31 mouse cellular contexts compared by ENCODE assay signal in the genomic region with DNA sequence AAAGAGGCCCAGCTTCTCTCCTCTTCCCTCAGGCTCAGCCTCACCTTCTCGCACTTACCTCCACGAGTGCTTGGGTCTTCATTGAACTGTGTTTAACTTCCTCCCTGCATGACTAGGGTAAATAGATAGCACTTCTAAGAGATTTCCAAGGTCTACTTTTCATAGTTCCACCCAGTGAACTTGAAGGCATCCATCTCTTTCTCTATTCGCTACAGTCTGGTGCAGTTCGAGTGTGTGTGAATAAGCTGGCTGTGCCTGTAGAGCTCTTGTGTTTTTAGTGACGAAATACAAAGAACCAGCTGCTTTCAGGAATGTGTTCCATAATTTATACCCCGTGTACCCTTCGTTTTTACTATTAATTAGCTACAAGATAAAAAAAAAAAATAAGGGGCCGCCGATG. TPM values are rescaled to one million over a fixed set of nuclear protein-coding genes. Genes with fewer than 3 reads are reported as not detected.
A peak's percentile ranks its signal among the peaks of the same experiment; 100 is the strongest.
DNase-seq lines count a peak whose midpoint lies in the region; ATAC-seq and TF ChIP-seq lines count a peak whose summit lies in the region.
"Had no signal": no experiment of that assay in that cellular context is flagged by ENCODE, and none has a peak within 500 bp of the region (broad histone marks: within the 10 kb centered on the region; RNA-seq: fewer than 3 reads in every experiment).

No protein-coding gene starts in this region.

- H3K27me3 ChIP-seq in lung, embryonic 16.5 days (ENCODE audit: control insufficient read depth, insufficient read depth, low read depth, low read length), result no peaks in the 10 kb centered on the region
- H3K27me3 ChIP-seq: forebrain, embryonic 13.5 days; hindbrain, embryonic 12.5 days; hindbrain, embryonic 15.5 days had no signal

- peak; percentile 63 for ATAC-seq in lung, embryonic 16.5 days (ENCODE audit: low read depth)
- ATAC-seq: CD4-positive, CD25-positive, alpha-beta regulatory T cell, adult 4 months; forebrain, embryonic 13.5 days; forebrain, postnatal 0 days had no signal

- H3K4me3 ChIP-seq in layer of hippocampus, adult 2 months, result no peak overlapping the region
- no peak overlapping the region for H3K4me3 ChIP-seq in lung, embryonic 16.5 days (ENCODE audit: low read length)
- H3K4me3 ChIP-seq in brown adipose tissue, adult 24 weeks (ENCODE audit: insufficient read depth, low read depth, low read length), result no peak overlapping the region
- H3K4me3 ChIP-seq: forebrain, embryonic 10.5 days; forebrain, embryonic 13.5 days; gastrocnemius, adult 2 months; heart, adult 2 months; heart, embryonic 10.5 days; hindbrain, embryonic 12.5 days; hindbrain, embryonic 15.5 days had no signal

- H3K36me3 ChIP-seq in lung, embryonic 16.5 days (ENCODE audit: control insufficient read depth, insufficient read depth, low read length), result no peaks in the 10 kb centered on the region
- H3K36me3 ChIP-seq: forebrain, embryonic 10.5 days; heart, embryonic 10.5 days; hindbrain, embryonic 12.5 days had no signal

- H3K9me3 ChIP-seq in lung, embryonic 16.5 days (ENCODE audit: control insufficient read depth, low read length), result no peaks in the 10 kb centered on the region
- H3K9me3 ChIP-seq: forebrain, embryonic 10.5 days; forebrain, embryonic 13.5 days; heart, embryonic 10.5 days; hindbrain, embryonic 12.5 days; hindbrain, embryonic 15.5 days had no signal

- H3K27ac ChIP-seq in layer of hippocampus, adult 2 months, result peak overlapping the region; percentile 55
- no peak overlapping the region; the same call in 1 of the 2 replicates for H3K27ac ChIP-seq in lung, embryonic 16.5 days (ENCODE audit: low read length)
- H3K27ac ChIP-seq in brown adipose tissue, adult 24 weeks (replicated peaks; ENCODE audit: low read depth, low read length), result peak overlapping the region; percentile 86; the same call in 1 of the 2 replicates
- H3K27ac ChIP-seq: forebrain, embryonic 10.5 days; forebrain, embryonic 13.5 days; heart, embryonic 10.5 days; hindbrain, embryonic 12.5 days; hindbrain, embryonic 15.5 days had no signal

- H3K9ac ChIP-seq in lung, embryonic 16.5 days (ENCODE audit: low read length), result no peak overlapping the region
- H3K9ac ChIP-seq: forebrain, embryonic 13.5 days; forebrain, postnatal 0 days; hindbrain, embryonic 12.5 days; hindbrain, embryonic 15.5 days had no signal

- no peak for TF ChIP-seq CTCF in layer of hippocampus, adult 2 months (conservative IDR thresholded peaks at IDR 0.05)
- TF ChIP-seq CTCF in brain, embryonic 14.5 days (IDR thresholded peaks at IDR 0.05; ENCODE audit: borderline replicate concordance, extremely low read depth, insufficient read depth, insufficient read length), result no peak

- no peak for TF ChIP-seq POLR2A in brain, embryonic 14.5 days (IDR thresholded peaks at IDR 0.05; ENCODE audit: borderline replicate concordance, extremely low read depth, insufficient read depth, insufficient read length, poor library complexity, severe bottlenecking)

- peaks cover 21% of the 10 kb centered on the region for H3K4me1 ChIP-seq in lung, embryonic 16.5 days (replicated peaks; ENCODE audit: control insufficient read depth, insufficient read depth, low read length)
- H3K4me1 ChIP-seq in brown adipose tissue, adult 24 weeks (ENCODE audit: control insufficient read depth, insufficient read depth, insufficient read length, low read length), result peaks cover 36% of the 10 kb centered on the region
- H3K4me1 ChIP-seq: hindbrain, embryonic 15.5 days had no signal

- no peak overlapping the region for H3K4me2 ChIP-seq in lung, embryonic 16.5 days (ENCODE audit: low read depth, low read length)
- H3K4me2 ChIP-seq: forebrain, embryonic 13.5 days; hindbrain, embryonic 12.5 days; hindbrain, embryonic 15.5 days had no signal

- WGBS in lung, embryonic 16.5 days, result 40% methylated on average over 9 of the region's 9 CpGs

- DNase-seq in layer of hippocampus, adult 2 months (ENCODE audit: low spot score in 2 of 2), result no peak
- no peak for DNase-seq in layer of hippocampus, postnatal 10 days (ENCODE audit: low spot score in 2 of 2)
- DNase-seq in lung, adult 18-20 months, result no peak
- peak; percentile 8 for DNase-seq in brain, embryonic 14.5 days (ENCODE audit: low read depth)
- no peak for DNase-seq in left cerebral cortex, adult 9 months (ENCODE audit: low spot score in 2 of 2)
- DNase-seq: adrenal gland, adult 2 months; adrenal gland, postnatal 14 days; cerebellum, postnatal 14 days; forebrain, postnatal 0 days; gastrocnemius, adult 2 months; gastrocnemius, postnatal 25 days; heart, adult 2 months had no signal

RNA-seq across cellular contexts. Expression of gene Timp4, which starts 22.7 kb away (rescaled TPM):
- total RNA-seq in layer of hippocampus, adult 2 months (2021), result 10 to 100 TPM; 19.4 to 22.6 TPM
- 10 to 100 TPM; 20.5 to 22.3 TPM for total RNA-seq in layer of hippocampus, postnatal 10 days (2021)
- 2.3 and 3.0 TPM in 2 replicates for polyA plus RNA-seq in lung, embryonic 16.5 days (2015; fragmentation: Nextera tagmentation; extraction: Ambion mirVana)
- polyA plus RNA-seq in brain, embryonic 14.5 days (2012; rRNA removed), result 1.9 and 5.7 TPM in 2 replicates
- 11.1 and 36.6 TPM in 2 replicates for polyA plus RNA-seq in brown adipose tissue, adult 24 weeks (2012; ENCODE audit: insufficient read depth, insufficient read length, missing spikeins)
- total RNA-seq: hematopoietic stem cell, adult 5-6 weeks; MEL had no signal

RNA-seq across cellular contexts. Expression of gene Gm17482, which starts 47.6 kb away (rescaled TPM):
- total RNA-seq in layer of hippocampus, adult 2 months (2021), result not detected
- total RNA-seq in layer of hippocampus, postnatal 10 days (2021), result not detected
- polyA plus RNA-seq in lung, embryonic 16.5 days (2015; fragmentation: Nextera tagmentation; extraction: Ambion mirVana), result not detected in 2 replicates
- not detected in 2 replicates for polyA plus RNA-seq in brain, embryonic 14.5 days (2012; rRNA removed)
- polyA plus RNA-seq in brown adipose tissue, adult 24 weeks (2012; ENCODE audit: insufficient read depth, insufficient read length, missing spikeins), result not detected in 2 replicates
- total RNA-seq: adrenal gland, adult 2 months; adrenal gland, postnatal 14 days; adrenal gland, postnatal 4 days; forebrain, postnatal 0 days; gastrocnemius, adult 2 months; gastrocnemius, postnatal 25 days; heart, adult 2 months; heart, postnatal 25 days; hematopoietic stem cell, adult 5-6 weeks; MEL had no signal
- polyA plus RNA-seq: adrenal gland, adult 2 months; C2C12; CD4-positive, CD25-positive, alpha-beta regulatory T cell, adult 4 months; embryonic facial prominence, embryonic 11.5 days; embryonic facial prominence, embryonic 14.5 days; forebrain, embryonic 10.5 days; forebrain, embryonic 13.5 days; forebrain, postnatal 0 days; frontal cortex, adult 2 months; gonadal fat pad, adult 2 months; heart, adult 2 months; heart, embryonic 10.5 days; heart, embryonic 14.5 days; heart, postnatal 0 days; hindbrain, embryonic 12.5 days; hindbrain, embryonic 15.5 days had no signal
